Mouse (Mus musculus) ES-Bruce4 (cell line): ENCODE results near the gene Pou2f2.

Experiments used
- CTCF ChIP-seq: IDR thresholded peaks from one replicate; pipeline ENCODE4 v1.8.1; 2011; ENCODE audit warnings: low read depth, low read length
- POLR2A ChIP-seq: IDR thresholded peaks from one replicate; pipeline ENCODE4 v1.8.1; 2011; ENCODE audit warnings: low read length; ENCODE audit not compliant: insufficient read depth

- TF ChIP-seq CTCF, result no peak
- no peak for TF ChIP-seq POLR2A
These were observed 111.4 kb downstream of the Pou2f2 start for GRCm38 (mm10) chr7:25067909-25068656.
